In genomic region chr2:31678641-31679040, GRCm38 (mm10) we compare ENCODE assay signal across 28 mouse cellular contexts. TPM values are rescaled to one million over a fixed set of nuclear protein-coding genes. Genes with fewer than 3 reads are reported as not detected.
DNase-seq lines count a peak whose midpoint lies in the region; ATAC-seq and TF ChIP-seq lines count a peak whose summit lies in the region.
"Had no signal": no experiment of that assay in that cellular context is flagged by ENCODE, and none has a peak within 500 bp of the region (broad histone marks: within the 10 kb centered on the region; RNA-seq: fewer than 3 reads in every experiment).

No protein-coding gene starts in this region.

- DNase-seq in thymus, adult 2 months, result peak; percentile 45
- DNase-seq in thymus, adult 18-20 months, result no peak
- peak; percentile 33 for DNase-seq in naive thymus-derived CD4-positive, alpha-beta T cell, adult 2 months (ENCODE audit: low read depth)
- DNase-seq in thymus, postnatal 14 days, result peak; percentile 50
- DNase-seq in thymus, postnatal 4 days, result peak; percentile 53
- DNase-seq in kidney, postnatal 25 days, result no peak
- DNase-seq in adipocyte (ENCODE audit: low spot score), result no peak
- DNase-seq: adrenal gland, adult 8-10 months; adrenal gland, postnatal 25 days; cerebellum, adult 11-12 months; cerebellum, adult 9-10 months; cerebellum, postnatal 14 days; gastrocnemius, postnatal 25 days; heart, adult 18-20 months; heart, postnatal 10 days; heart, postnatal 4 days had no signal

- no peak overlapping the region for H3K4me2 ChIP-seq in forebrain, embryonic 12.5 days
- H3K4me2 ChIP-seq: forebrain, embryonic 15.5 days; heart, embryonic 12.5 days; heart, embryonic 15.5 days; hindbrain, embryonic 14.5 days had no signal

- ATAC-seq in forebrain, embryonic 12.5 days (ENCODE audit: low FRiP score), result no peak
- ATAC-seq: forebrain, embryonic 15.5 days; hindbrain, postnatal 0 days; inflammation-experienced regulatory T-cells, adult 6 months; Patski had no signal

- H3K27me3 ChIP-seq in thymus, adult 2 months (ENCODE audit: control insufficient read depth, insufficient read depth, low read length), result no peaks in the 10 kb centered on the region
- no peaks in the 10 kb centered on the region for H3K27me3 ChIP-seq in forebrain, embryonic 12.5 days
- H3K27me3 ChIP-seq: CH12.LX; forebrain, embryonic 15.5 days; heart, embryonic 12.5 days; heart, embryonic 15.5 days; Patski had no signal

- H3K9ac ChIP-seq in forebrain, embryonic 12.5 days, result no peak overlapping the region
- H3K9ac ChIP-seq: forebrain, embryonic 15.5 days; heart, embryonic 12.5 days; heart, embryonic 15.5 days; hindbrain, embryonic 14.5 days had no signal

- no peak for TF ChIP-seq CTCF in thymus, adult 2 months (IDR thresholded peaks at IDR 0.05; ENCODE audit: borderline replicate concordance, control insufficient read depth, extremely low read depth, insufficient read depth, low read length, poor library complexity)

- WGBS in thymus, adult 2 months, result 37% methylated on average over 6 of the region's 6 CpGs
- WGBS in forebrain, embryonic 12.5 days, result 99% methylated on average over 6 of the region's 6 CpGs

- H3K27ac ChIP-seq in thymus, adult 2 months (ENCODE audit: control insufficient read depth, insufficient read depth, low read length), result no peak overlapping the region
- H3K27ac ChIP-seq in forebrain, embryonic 12.5 days, result no peak overlapping the region
- H3K27ac ChIP-seq: forebrain, embryonic 15.5 days; heart, embryonic 15.5 days; hindbrain, embryonic 14.5 days; hindbrain, postnatal 0 days had no signal

- TF ChIP-seq POLR2A in thymus, adult 2 months (IDR thresholded peaks at IDR 0.05; ENCODE audit: control insufficient read depth, extremely low read depth, insufficient read depth, low read length, poor library complexity), result no peak

- no peaks in the 10 kb centered on the region for H3K9me3 ChIP-seq in forebrain, embryonic 12.5 days
- H3K9me3 ChIP-seq: forebrain, embryonic 15.5 days; G1E; heart, embryonic 12.5 days; heart, embryonic 15.5 days had no signal

- H3K4me1 ChIP-seq in thymus, adult 2 months (replicated peaks; ENCODE audit: control insufficient read depth, insufficient read depth, low read length), result peaks cover 5% of the 10 kb centered on the region; the same call in 1 of the 2 replicates
- H3K4me1 ChIP-seq in forebrain, embryonic 12.5 days, result no peaks in the 10 kb centered on the region
- H3K4me1 ChIP-seq: forebrain, embryonic 15.5 days; heart, embryonic 12.5 days; heart, embryonic 15.5 days had no signal

- peaks cover 44% of the 10 kb centered on the region for H3K36me3 ChIP-seq in thymus, adult 2 months (ENCODE audit: control insufficient read depth, insufficient read depth, low read length)
- H3K36me3 ChIP-seq in forebrain, embryonic 12.5 days (replicated peaks), result peaks cover 77% of the 10 kb centered on the region

- H3K4me3 ChIP-seq in thymus, adult 2 months (ENCODE audit: control insufficient read depth, insufficient read depth, low read length), result no peak overlapping the region
- no peak overlapping the region for H3K4me3 ChIP-seq in forebrain, embryonic 12.5 days (replicated peaks)
- H3K4me3 ChIP-seq: forebrain, embryonic 15.5 days; heart, embryonic 12.5 days; heart, embryonic 15.5 days had no signal

RNA-seq across cellular contexts. Expression of gene Exosc2, which starts 8.1 kb away (rescaled TPM):
- polyA plus RNA-seq in thymus, adult 2 months (2012; rRNA removed), result 24.2 and 27.9 TPM in 2 replicates
- 57.8 and 60.7 TPM in 2 replicates for polyA plus RNA-seq in forebrain, embryonic 12.5 days (2016; fragmentation: Nextera tagmentation; extraction: Ambion mirVana)

RNA-seq across cellular contexts. Expression of gene Abl1, which starts 9.5 kb away (rescaled TPM):
- polyA plus RNA-seq in thymus, adult 2 months (2012; rRNA removed), result 93.4 and 105 TPM in 2 replicates
- polyA plus RNA-seq in forebrain, embryonic 12.5 days (2016; fragmentation: Nextera tagmentation; extraction: Ambion mirVana), result 44.4 and 47.3 TPM in 2 replicates

RNA-seq across cellular contexts. Expression of gene Prdm12, which starts 38.8 kb away (rescaled TPM):
- polyA plus RNA-seq in thymus, adult 2 months (2012; rRNA removed), result 0.04 and 0.06 TPM in 2 replicates
- 5.4 and 6.7 TPM in 2 replicates for polyA plus RNA-seq in forebrain, embryonic 12.5 days (2016; fragmentation: Nextera tagmentation; extraction: Ambion mirVana)
- polyA plus RNA-seq: C2C12; G1E; gonadal fat pad, adult 2 months; heart, embryonic 12.5 days; heart, embryonic 15.5 days; inflammation-experienced regulatory T-cells, adult 6 months; Patski had no signal

Comparison
In these comparisons a context has a peak if more than half of its experiments do, and no peak if none do; other contexts are left out.
1. DNase-seq: peak in thymus, adult 2 months (single experiment), naive thymus-derived CD4-positive, alpha-beta T cell, adult 2 months (single experiment), thymus, postnatal 14 days (single experiment) and thymus, postnatal 4 days (single experiment); none in thymus, adult 18-20 months (0 of 2), kidney, postnatal 25 days (0 of 2) and adipocyte (single experiment).